Mouse (Mus musculus): ENCODE measurements at regions not wholly inside any gene's neighbourhood (a gene's known extent, or its start where the extent isn't known, plus 50 kb on each side); places are given as distances from the start of the nearest gene placed in this dataset.

DNA sequence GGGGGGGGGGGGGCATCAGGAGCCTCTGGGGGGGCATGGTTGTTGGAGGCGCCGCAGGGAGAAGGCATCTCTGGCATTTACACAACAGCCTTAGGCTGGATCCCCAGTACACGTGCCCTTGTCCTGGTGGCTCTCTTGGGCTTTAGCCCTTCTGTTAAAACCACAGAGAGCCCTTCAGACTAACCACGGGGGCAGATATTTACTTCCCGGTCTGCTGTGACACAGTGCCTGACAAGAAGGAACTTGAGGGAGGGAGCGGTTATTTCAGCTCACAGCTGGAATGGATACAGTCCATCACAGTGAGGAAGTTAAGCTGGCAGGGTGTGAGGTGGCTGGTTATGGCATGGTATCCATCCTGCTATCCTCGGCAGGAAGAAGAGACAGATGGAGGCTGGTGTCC is 71.0 kb upstream of the Gm11733 start:
- no peaks in the 10 kb centered on the region for H3K36me3 ChIP-seq (replicated peaks)
- H3K4me3 ChIP-seq (replicated peaks): no peak overlapping the region
- H3K4me2 ChIP-seq: no peak overlapping the region
- ATAC-seq (ENCODE audit: low FRiP score): no peak
- H3K9me3 ChIP-seq: no peaks in the 10 kb centered on the region
- H3K27me3 ChIP-seq: peaks cover 70% of the 10 kb centered on the region
- no peak overlapping the region for H3K27ac ChIP-seq
- H3K4me1 ChIP-seq: peaks cover 64% of the 10 kb centered on the region
- H3K9ac ChIP-seq: no peak overlapping the region
- 22% methylated on average over 5 of the region's 7 CpGs for WGBS

- H3K4me3 ChIP-seq (replicated peaks): no peak overlapping the region; the same call in 1 of the 2 replicates
- H3K27ac ChIP-seq: no peak overlapping the region
- ATAC-seq (ENCODE audit: low FRiP score): no peak
- H3K4me2 ChIP-seq: peak overlapping the region; percentile 53
- H3K27me3 ChIP-seq: peaks cover 68% of the 10 kb centered on the region
- 9% methylated on average over 11 of the region's 11 CpGs for WGBS
- peaks cover 61% of the 10 kb centered on the region for H3K4me1 ChIP-seq
- H3K9me3 ChIP-seq: no peaks in the 10 kb centered on the region
- no peaks in the 10 kb centered on the region for H3K36me3 ChIP-seq (replicated peaks)
- H3K9ac ChIP-seq: no peak overlapping the region
These were observed 70.0 kb upstream of the Gm11733 start for GRCm38 (mm10) chr11:117413942-117414705.

GRCm38 (mm10) chr11:117414871-117415323 is 69.3 kb upstream of the Gm11733 start:
- Histone ChIP-seq H3K4me1 (peaks cover 53% of the 10 kb centered on the region), H3K9ac (no peak overlapping the region; the same call in 1 of the 2 replicates), H3K4me2 (peak overlapping the region; percentile 53), H3K27ac (peak overlapping the region; percentile 67), H3K9me3 (no peaks in the 10 kb centered on the region), H3K4me3 (replicated peaks) (peak overlapping the region; percentile 28), H3K36me3 (replicated peaks) (no peaks in the 10 kb centered on the region), H3K27me3 (peaks cover 71% of the 10 kb centered on the region)
- under 1% methylated on average over 21 of the region's 21 CpGs for WGBS
- peak; percentile 62 for ATAC-seq (ENCODE audit: low FRiP score)

DNA sequence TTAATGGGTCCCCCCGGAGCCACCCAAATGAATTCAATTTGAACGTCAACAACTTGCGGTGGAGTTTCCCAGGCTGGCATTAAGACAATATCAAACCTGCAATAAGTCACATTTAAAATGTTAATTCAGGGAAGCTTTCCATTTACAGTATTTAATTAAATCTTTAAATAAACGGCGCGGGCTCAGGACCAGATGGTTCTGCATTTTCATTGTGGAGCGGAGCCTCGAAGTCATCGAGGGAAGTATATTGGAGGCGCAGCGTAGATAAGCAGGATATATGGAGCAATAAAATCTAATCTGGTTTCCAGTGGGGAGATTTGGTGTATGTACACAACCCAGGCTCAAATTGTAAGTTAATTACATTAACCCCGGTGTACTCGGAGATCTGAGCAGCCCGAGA is 68.7 kb upstream of the Gm11733 start:
- 2% methylated on average over 14 of the region's 14 CpGs for WGBS
- H3K4me3 ChIP-seq (replicated peaks): 0 out of 2 replicates have a peak overlapping the region, but pooled peaks have one; percentile 28
- peak; percentile 33; the same call in 1 of the 2 replicates for ATAC-seq (ENCODE audit: low FRiP score)

GRCm38 (mm10) chr11:117415955-117416354 is 68.2 kb upstream of the Gm11733 start:
- Histone ChIP-seq H3K27me3 (peaks cover 70% of the 10 kb centered on the region), H3K4me1 (peaks cover 47% of the 10 kb centered on the region), H3K4me2 (peak overlapping the region; percentile 53), H3K9ac (no peak overlapping the region; the same call in 1 of the 2 replicates), H3K9me3 (no peaks in the 10 kb centered on the region), H3K27ac (no peak overlapping the region), H3K4me3 (replicated peaks) (no peak overlapping the region), H3K36me3 (replicated peaks) (no peaks in the 10 kb centered on the region)
- no peak for ATAC-seq (ENCODE audit: low FRiP score)
- WGBS: 5% methylated on average over 13 of the region's 13 CpGs

More for the DNA sequence above, 68.7 kb upstream of the Gm11733 start:
- no peaks in the 10 kb centered on the region for H3K36me3 ChIP-seq (replicated peaks)
- peaks cover 47% of the 10 kb centered on the region for H3K4me1 ChIP-seq
- peaks cover 70% of the 10 kb centered on the region for H3K27me3 ChIP-seq
- H3K9ac ChIP-seq: no peak overlapping the region
- 0 out of 2 replicates have a peak overlapping the region, but pooled peaks have one; percentile 67 for H3K27ac ChIP-seq
- H3K9me3 ChIP-seq: no peaks in the 10 kb centered on the region
- H3K4me2 ChIP-seq: peak overlapping the region; percentile 53

- Histone ChIP-seq H3K27ac (no peak overlapping the region), H3K36me3 (replicated peaks) (no peaks in the 10 kb centered on the region), H3K9me3 (no peaks in the 10 kb centered on the region), H3K9ac (no peak overlapping the region), H3K4me3 (replicated peaks) (no peak overlapping the region), H3K27me3 (peaks cover 69% of the 10 kb centered on the region), H3K4me1 (peaks cover 47% of the 10 kb centered on the region), H3K4me2 (no peak overlapping the region)
- 62% methylated on average over 8 of the region's 8 CpGs for WGBS
- no peak for ATAC-seq (ENCODE audit: low FRiP score)
These were observed 67.0 kb upstream of the Gm11733 start for GRCm38 (mm10) chr11:117416984-117417670.

DNA sequence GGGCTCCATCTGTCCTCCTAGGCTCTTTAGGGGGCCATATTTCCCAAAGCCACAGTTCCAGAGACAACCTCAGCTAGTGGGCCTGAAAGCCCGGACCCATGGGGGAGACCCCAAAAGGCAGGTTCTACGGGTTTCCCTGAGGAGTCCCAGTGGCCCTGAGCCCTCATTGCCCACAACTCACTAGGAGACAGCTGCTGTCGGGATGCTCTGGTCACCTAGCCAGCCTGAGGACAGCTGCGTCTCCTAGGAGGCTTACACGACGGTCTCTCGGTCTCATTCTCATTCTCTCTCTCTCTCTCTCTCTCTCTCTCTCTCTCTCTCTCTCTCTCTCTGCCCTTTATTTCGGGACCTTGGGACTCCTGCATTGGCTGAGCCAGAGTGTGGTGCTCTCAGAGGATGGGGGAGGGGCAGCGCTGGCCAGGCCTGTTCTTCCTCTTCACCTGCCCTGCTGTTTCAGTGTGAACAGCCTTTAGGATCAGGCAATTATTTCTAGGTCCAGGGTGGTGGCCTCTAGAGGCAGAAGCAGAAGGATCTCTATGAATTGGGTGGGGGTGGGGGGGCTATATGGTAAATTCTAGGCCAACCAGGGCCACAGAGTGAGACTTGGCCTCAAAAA is 66.1 kb upstream of the Gm11733 start:
- no peak for ATAC-seq (ENCODE audit: low FRiP score)
- 49% methylated on average over 9 of the region's 9 CpGs for WGBS
- Histone ChIP-seq H3K9me3 (no peaks in the 10 kb centered on the region; the same call in 1 of the 2 replicates), H3K4me2 (no peak overlapping the region), H3K4me1 (peaks cover 47% of the 10 kb centered on the region), H3K27ac (no peak overlapping the region), H3K27me3 (peaks cover 60% of the 10 kb centered on the region), H3K36me3 (replicated peaks) (no peaks in the 10 kb centered on the region), H3K9ac (no peak overlapping the region), H3K4me3 (replicated peaks) (no peak overlapping the region)

DNA sequence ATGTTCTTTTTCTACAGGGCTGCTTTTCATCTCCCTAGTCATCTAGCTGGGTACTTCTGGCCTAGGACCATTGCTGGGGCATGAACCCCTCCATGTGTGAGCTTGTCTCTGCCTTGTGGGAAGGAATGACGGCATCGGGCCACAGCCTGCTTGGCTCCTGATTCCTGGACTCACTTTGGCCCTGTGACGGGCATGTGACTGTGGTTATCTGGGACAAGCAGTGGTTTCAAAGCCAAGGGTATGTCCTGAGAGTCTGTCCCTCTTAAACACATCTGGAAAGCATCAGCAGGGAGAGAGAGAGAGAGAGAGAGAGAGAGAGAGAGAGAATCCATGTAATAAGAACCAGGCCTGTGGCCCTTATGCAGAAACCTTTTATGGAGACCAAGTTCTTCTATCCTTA is 65.2 kb upstream of the Gm11733 start:
- H3K9ac ChIP-seq: no peak overlapping the region
- peaks cover 39% of the 10 kb centered on the region for H3K4me1 ChIP-seq
- no peaks in the 10 kb centered on the region; the same call in 1 of the 2 replicates for H3K9me3 ChIP-seq
- no peak for ATAC-seq (ENCODE audit: low FRiP score)
- no peaks in the 10 kb centered on the region for H3K36me3 ChIP-seq (replicated peaks)
- H3K27me3 ChIP-seq: peaks cover 51% of the 10 kb centered on the region
- WGBS: 87% methylated on average over 3 of the region's 3 CpGs
- no peak overlapping the region for H3K4me3 ChIP-seq (replicated peaks)
- H3K4me2 ChIP-seq: no peak overlapping the region
- no peak overlapping the region for H3K27ac ChIP-seq

- Histone ChIP-seq H3K4me3 (replicated peaks) (no peak overlapping the region), H3K27ac (no peak overlapping the region), H3K9me3 (no peaks in the 10 kb centered on the region; the same call in 1 of the 2 replicates), H3K4me2 (no peak overlapping the region), H3K4me1 (peaks cover 34% of the 10 kb centered on the region), H3K36me3 (replicated peaks) (no peaks in the 10 kb centered on the region), H3K27me3 (peaks cover 47% of the 10 kb centered on the region), H3K9ac (no peak overlapping the region)
- 75% methylated on average over 9 of the region's 9 CpGs for WGBS
- no peak for ATAC-seq (ENCODE audit: low FRiP score)
These were observed 64.7 kb upstream of the Gm11733 start for GRCm38 (mm10) chr11:117419351-117419969.

GRCm38 (mm10) chr11:117422713-117423112 is 61.5 kb upstream of the Gm11733 start:
- Histone ChIP-seq H3K4me3 (replicated peaks) (no peak overlapping the region), H3K4me1 (peaks cover 17% of the 10 kb centered on the region), H3K9ac (no peak overlapping the region), H3K27me3 (peaks cover 30% of the 10 kb centered on the region; the same call in 1 of the 2 replicates), H3K36me3 (replicated peaks) (no peaks in the 10 kb centered on the region), H3K4me2 (no peak overlapping the region), H3K27ac (no peak overlapping the region), H3K9me3 (no peaks in the 10 kb centered on the region; the same call in 1 of the 2 replicates)
- ATAC-seq (ENCODE audit: low FRiP score): no peak
- WGBS: 90% methylated on average over 6 of the region's 6 CpGs

- peaks cover 27% of the 10 kb centered on the region; the same call in 1 of the 2 replicates for H3K27me3 ChIP-seq
- H3K9ac ChIP-seq: no peak overlapping the region
- H3K36me3 ChIP-seq (replicated peaks): no peaks in the 10 kb centered on the region
- H3K4me1 ChIP-seq: peaks cover 9% of the 10 kb centered on the region; the same call in 1 of the 2 replicates
- no peak overlapping the region for H3K4me2 ChIP-seq
- no peak overlapping the region for H3K27ac ChIP-seq
- no peak for ATAC-seq (ENCODE audit: low FRiP score)
- WGBS: 94% methylated on average over 2 of the region's 2 CpGs
- H3K9me3 ChIP-seq: no peaks in the 10 kb centered on the region; the same call in 1 of the 2 replicates
- no peak overlapping the region for H3K4me3 ChIP-seq (replicated peaks)
These were observed 60.7 kb upstream of the Gm11733 start for GRCm38 (mm10) chr11:117423422-117423821.

- 60% methylated on average over 9 of the region's 9 CpGs for WGBS
- Histone ChIP-seq H3K36me3 (replicated peaks) (no peaks in the 10 kb centered on the region), H3K9me3 (no peaks in the 10 kb centered on the region; the same call in 1 of the 2 replicates), H3K27me3 (0 out of 2 replicates have a peak, but pooled peaks cover 11% of the 10 kb centered on the region), H3K9ac (no peak overlapping the region), H3K27ac (no peak overlapping the region), H3K4me3 (replicated peaks) (no peak overlapping the region), H3K4me1 (peaks cover 24% of the 10 kb centered on the region), H3K4me2 (no peak overlapping the region)
- ATAC-seq (ENCODE audit: low FRiP score): no peak
These were observed 58.7 kb upstream of the Gm11733 start for GRCm38 (mm10) chr11:117425466-117425865.
